Mouse (Mus musculus): ENCODE results near the gene Nox1.

Nox1 gene

DNA sequence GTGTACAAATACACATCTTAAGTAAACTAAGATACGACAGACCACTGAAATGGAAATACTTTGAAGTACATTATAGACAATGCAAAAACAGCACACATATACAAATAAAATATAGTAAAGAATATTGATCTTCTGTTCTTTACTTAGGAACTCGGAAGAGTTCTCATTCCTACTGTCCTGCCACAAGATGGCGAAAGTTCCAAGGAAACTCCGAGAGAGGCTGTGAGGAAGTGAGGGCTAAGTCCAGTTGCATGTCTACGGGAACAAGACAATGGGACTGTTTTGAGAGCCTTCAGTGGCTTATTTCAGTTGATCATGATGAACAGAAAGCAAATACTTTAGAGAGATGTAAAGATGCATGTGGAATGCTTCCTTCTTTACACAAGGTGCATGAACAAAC is 89.5 kb downstream of the Nox1 start:
- no peak for DNase-seq (ENCODE audit: low read depth in 1 of 2, low spot score in 2 of 2)

GRCm38 (mm10) chrX:134128549-134128948 is 93.2 kb downstream of the Nox1 start:
- DNase-seq (ENCODE audit: low read depth in 1 of 2, low spot score in 2 of 2) = no peak

GRCm38 (mm10) chrX:134116417-134116816 is 105.3 kb downstream of the Nox1 start:
- peak in 1 of 2 experiments; percentile 4 for DNase-seq (ENCODE audit: low read depth in 1 of 2, low spot score in 2 of 2)

DNA sequence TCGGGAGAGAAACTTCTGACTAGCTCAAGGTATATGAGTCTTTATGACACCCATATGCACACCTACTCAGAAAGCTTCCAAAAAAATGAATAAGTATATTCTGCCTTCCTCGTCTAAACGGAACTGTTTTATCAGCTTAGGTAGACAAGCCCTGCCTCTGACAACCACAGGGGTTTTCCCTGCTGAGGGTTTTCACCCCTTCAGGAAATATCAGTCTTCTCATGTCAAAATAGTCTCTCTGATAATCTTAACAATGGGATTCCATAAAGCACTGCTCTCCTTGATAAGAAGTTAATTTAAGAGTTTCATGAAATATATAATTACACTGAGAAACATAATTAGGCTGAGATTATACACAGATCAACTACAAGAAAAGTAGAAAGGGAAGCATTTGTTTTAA is 110.0 kb downstream of the Nox1 start:
- no peak for DNase-seq (ENCODE audit: low read depth in 1 of 2, low spot score in 2 of 2)

DNA sequence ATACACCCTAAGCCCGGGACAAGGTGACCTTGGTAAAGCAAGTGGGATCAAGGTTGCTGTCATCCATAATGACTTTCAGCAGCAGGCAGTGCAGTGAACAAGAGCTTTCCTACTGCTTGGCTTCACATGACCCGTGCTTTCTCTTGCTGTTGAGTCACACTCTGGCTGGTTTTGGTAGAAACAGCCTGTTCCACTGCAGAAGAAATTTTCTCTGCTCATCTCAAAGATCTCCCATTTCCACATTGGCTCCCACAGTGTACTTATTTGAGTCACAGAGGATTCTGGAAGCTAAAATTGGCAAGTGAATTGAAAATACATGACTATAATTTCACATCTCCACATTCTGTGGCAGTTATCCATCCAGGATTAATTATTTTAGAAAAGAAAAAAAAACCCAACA is 119.1 kb downstream of the Nox1 start:
- DNase-seq (ENCODE audit: low read depth in 1 of 2, low spot score in 2 of 2) = no peak

DNA sequence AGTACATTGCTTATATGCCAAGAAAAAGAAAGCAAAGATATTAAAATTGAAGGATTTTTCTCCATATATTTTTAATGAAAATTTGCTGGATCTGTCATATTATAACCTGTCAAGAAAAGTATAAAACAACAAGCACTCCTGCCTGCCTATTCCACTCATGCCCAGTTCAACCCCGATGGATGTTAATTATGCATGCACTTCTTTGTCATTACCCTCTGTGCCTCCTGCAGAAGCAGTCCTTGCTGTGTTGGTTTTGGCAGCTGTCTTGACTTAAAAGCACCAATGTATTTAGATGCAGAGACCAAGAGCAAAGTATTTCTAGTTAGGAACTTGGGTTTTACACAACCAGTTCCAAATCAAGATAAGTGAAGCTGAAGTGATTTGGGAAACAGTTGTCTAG is 136.3 kb downstream of the Nox1 start:
- DNase-seq (ENCODE audit: low read depth in 1 of 2, low spot score in 2 of 2) = no peak

GRCm38 (mm10) chrX:134059764-134060163 is 162.0 kb downstream of the Nox1 start:
- no peak for DNase-seq (ENCODE audit: low read depth in 1 of 2, low spot score in 2 of 2)

DNA sequence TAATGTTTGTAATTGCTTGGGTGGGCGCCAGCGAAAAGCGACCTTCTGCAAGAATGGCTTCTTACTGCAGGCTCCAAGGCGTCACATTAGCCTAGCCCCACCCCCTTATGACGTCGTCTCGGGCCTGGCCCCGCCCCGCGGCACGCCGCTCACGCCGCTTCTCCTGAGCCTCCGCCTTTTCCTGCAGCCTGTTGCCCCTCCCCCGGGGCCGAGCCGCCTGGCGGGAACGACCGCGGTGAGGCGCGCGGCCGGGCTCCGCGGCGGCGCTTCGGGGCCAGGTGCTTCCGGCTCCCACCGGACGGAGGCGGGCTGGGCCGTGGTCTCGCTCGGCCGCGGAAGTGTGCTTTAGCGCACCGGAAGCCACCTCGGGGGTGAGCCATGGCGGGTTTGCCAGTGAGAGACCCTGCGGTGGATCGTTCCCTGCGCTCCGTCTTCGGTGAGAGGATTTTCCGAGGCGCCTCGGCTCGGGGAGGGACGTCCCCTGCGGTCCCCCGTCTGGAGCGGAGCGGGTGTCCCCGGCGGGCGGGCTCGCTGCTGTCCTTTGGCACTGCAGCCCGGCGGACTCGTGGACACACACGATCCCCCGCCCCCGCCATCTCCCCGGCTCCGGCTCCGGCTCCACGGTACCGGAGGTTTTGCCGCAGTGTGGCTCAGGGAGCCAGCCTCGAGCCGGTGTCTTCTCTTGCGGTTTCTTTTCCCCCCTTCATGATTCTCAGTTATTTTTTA is 162.6 kb downstream of the Nox1 start, which contains the start of gene Cstf2:
TSS of gene Cstf2 (plus strand) at position 201 of the 726 bp plus-strand sequence.
- peak; percentile 76 to 87 for DNase-seq (ENCODE audit: low read depth in 1 of 2, low spot score in 2 of 2)

DNA sequence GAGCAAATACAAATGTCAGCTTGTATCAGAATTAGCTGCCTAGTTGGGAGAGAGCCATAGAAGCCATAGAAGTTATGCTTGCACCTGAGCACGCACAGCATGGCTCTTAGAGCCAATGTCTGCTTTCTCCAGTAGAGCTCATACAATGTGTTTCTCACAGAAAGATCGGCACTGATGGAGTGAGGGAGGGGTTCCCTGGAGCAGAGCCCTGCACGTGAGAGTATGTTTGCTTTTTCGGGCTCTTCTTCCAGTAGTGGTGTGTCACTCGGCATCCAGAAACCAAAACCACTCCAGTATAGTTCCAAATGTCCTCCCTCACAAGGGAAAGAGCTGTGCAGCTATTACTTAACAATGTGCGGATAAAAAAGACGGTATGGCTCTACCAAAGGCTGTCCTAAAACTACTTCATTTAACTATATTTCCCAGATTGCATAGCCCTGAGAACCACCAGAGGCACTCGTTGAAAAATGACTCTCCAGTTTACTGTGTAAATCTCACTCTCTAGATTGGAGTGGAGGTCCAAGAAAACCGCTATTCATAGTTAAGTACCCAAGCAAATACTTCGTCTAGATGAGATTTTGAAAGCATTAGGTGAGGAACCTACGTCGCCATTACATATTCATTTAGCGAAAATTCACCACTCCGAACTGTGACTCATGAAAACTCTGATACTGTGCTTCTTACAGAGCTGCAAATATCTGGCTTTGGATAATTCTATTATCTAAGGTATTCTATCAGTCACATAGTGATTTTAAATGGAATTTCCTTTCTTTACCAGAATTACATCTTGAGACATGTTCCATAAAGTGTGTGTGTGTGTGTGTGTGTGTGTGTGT is 163.5 kb downstream of the Nox1 start:
- DNase-seq (ENCODE audit: low read depth in 1 of 2, low spot score in 2 of 2) = no peak

DNA sequence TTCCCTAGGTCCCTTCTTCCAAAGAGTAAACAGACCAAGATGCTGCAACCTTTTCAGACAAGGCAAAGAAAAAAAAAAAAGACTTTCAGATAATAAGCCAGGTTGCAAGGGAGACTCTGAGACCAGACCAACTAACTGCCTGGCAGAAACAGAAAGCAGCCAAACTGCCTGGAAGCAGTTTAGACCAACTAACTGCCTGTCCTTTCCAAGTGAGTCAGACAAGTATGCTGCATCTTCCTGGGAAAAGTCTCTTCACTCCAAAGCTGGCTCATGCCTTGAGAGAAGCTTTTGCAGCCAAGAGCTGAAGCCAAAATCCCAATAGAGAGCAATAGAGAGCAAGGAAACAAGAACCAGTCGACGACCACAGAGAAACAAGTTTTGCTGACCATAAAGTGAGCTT is 164.9 kb downstream of the Nox1 start:
- no peak for DNase-seq (ENCODE audit: low read depth in 1 of 2, low spot score in 2 of 2)

DNA sequence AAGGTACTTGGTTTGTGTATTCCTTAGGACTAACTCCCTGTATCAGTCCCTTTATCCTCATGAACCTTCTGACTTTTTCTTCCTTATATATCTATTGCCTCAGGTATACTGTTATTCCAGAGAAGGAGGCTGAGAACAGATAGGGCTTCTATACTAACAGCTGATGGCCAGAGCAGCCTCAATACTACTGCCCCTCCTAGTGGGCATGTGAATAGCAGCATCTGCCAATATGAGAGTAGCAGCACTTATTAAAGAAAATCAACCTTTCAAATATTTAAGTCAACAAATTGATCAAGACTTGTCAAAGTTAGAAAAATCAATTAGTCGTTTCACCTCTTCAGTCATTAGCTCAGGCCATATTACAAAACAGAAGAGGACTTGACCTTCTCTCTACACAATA is 172.8 kb downstream of the Nox1 start:
- no peak for DNase-seq (ENCODE audit: low read depth in 1 of 2, low spot score in 2 of 2)

Data from monocyte, adult 2 months (primary cell).